ENCODE assay signal across 10 mouse cellular contexts in the genomic region with DNA sequence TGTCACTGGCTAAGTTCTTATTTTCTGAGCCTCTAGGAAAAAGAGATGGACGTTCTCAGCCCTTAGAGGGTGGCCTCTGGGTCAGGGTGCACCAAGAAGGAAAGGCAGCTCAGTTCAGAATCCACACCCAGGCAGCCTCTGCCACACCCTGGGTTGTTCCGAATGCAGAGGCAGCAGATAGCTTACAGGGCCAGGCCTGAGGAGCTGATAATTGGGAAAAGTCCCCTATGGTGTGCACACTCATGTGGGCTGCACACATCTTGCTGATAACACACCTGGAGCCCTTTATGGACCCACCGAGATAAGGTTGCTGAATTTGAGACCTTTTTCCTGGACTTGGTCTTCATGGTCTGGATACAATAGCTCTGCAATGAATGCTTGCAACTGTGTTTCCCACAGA. TPM values are rescaled to one million over a fixed set of nuclear protein-coding genes. Genes with fewer than 3 reads are reported as not detected.
DNase-seq lines count a peak whose midpoint lies in the region; ATAC-seq and TF ChIP-seq lines count a peak whose summit lies in the region.
"Had no signal": no experiment of that assay in that cellular context is flagged by ENCODE, and none has a peak within 500 bp of the region (broad histone marks: within the 10 kb centered on the region; RNA-seq: fewer than 3 reads in every experiment).

No protein-coding gene starts in this region.

- H3K9me3 ChIP-seq in hindbrain, postnatal 0 days (ENCODE audit: low read length), result no peaks in the 10 kb centered on the region
- H3K9me3 ChIP-seq in hindbrain, embryonic 13.5 days, result no peaks in the 10 kb centered on the region
- no peaks in the 10 kb centered on the region for H3K9me3 ChIP-seq in stomach, embryonic 14.5 days (ENCODE audit: control insufficient read depth, low read depth, low read length)
- H3K9me3 ChIP-seq: megakaryocyte, embryonic 14.5 days had no signal

- H3K4me1 ChIP-seq in hindbrain, postnatal 0 days (ENCODE audit: insufficient read depth, low read length), result no peaks in the 10 kb centered on the region
- H3K4me1 ChIP-seq in hindbrain, embryonic 13.5 days (replicated peaks), result peaks cover 5% of the 10 kb centered on the region
- H3K4me1 ChIP-seq in stomach, embryonic 14.5 days (ENCODE audit: control insufficient read depth, insufficient read depth, low read length), result no peaks in the 10 kb centered on the region

- no peak for TF ChIP-seq CTCF in hindbrain, postnatal 0 days (IDR thresholded peaks at IDR 0.05; ENCODE audit: low read depth)

- H3K36me3 ChIP-seq in hindbrain, postnatal 0 days (ENCODE audit: insufficient read depth, low read length), result no peaks in the 10 kb centered on the region
- no peaks in the 10 kb centered on the region for H3K36me3 ChIP-seq in hindbrain, embryonic 13.5 days
- H3K36me3 ChIP-seq in stomach, embryonic 14.5 days (ENCODE audit: control insufficient read depth, insufficient read depth, low read length), result no peaks in the 10 kb centered on the region

- WGBS in hindbrain, postnatal 0 days, result 87% methylated on average over 3 of the region's 3 CpGs
- WGBS in hindbrain, embryonic 13.5 days, result 67% methylated on average over 3 of the region's 3 CpGs
- WGBS in stomach, embryonic 14.5 days, result 60% methylated on average over 3 of the region's 3 CpGs

- no peak overlapping the region for H3K9ac ChIP-seq in hindbrain, postnatal 0 days (replicated peaks; ENCODE audit: low read length)
- no peak overlapping the region for H3K9ac ChIP-seq in hindbrain, embryonic 13.5 days
- H3K9ac ChIP-seq in stomach, embryonic 14.5 days (replicated peaks; ENCODE audit: low read depth, low read length), result no peak overlapping the region

- no peak overlapping the region for H3K4me2 ChIP-seq in hindbrain, postnatal 0 days (ENCODE audit: low read depth, low read length)
- no peak overlapping the region for H3K4me2 ChIP-seq in hindbrain, embryonic 13.5 days
- no peak overlapping the region for H3K4me2 ChIP-seq in stomach, embryonic 14.5 days (replicated peaks; ENCODE audit: low read depth, low read length)

- DNase-seq in hindbrain, postnatal 0 days (ENCODE audit: low spot score), result no peak
- DNase-seq in c-Kit-positive CD71-positive TER-119-positive erythroid progenitor cells, embryonic 14.5 days (ENCODE audit: low spot score), result peak; percentile 91
- peak; percentile 91 for DNase-seq in liver
- no peak for DNase-seq in ovary, adult 18-20 months (ENCODE audit: low spot score)
- no peak for DNase-seq in frontal cortex, postnatal 14 days (ENCODE audit: low spot score in 2 of 2)
- DNase-seq: adrenal gland, postnatal 36 days; kidney, postnatal 25 days had no signal

- no peaks in the 10 kb centered on the region for H3K27me3 ChIP-seq in hindbrain, postnatal 0 days (ENCODE audit: insufficient read depth, low read length)
- H3K27me3 ChIP-seq in hindbrain, embryonic 13.5 days, result peaks cover 5% of the 10 kb centered on the region; the same call in 1 of the 2 replicates
- no peaks in the 10 kb centered on the region for H3K27me3 ChIP-seq in stomach, embryonic 14.5 days (ENCODE audit: control insufficient read depth, insufficient read depth, low read length)

- ATAC-seq in hindbrain, postnatal 0 days, result 0 out of 2 replicates have a peak, but pooled peaks have one; percentile 29
- ATAC-seq in hindbrain, embryonic 13.5 days (ENCODE audit: low FRiP score), result no peak
- ATAC-seq in stomach, embryonic 14.5 days (ENCODE audit: insufficient number of reproducible peaks, insufficient read depth, low FRiP score, low read depth), result peak; percentile 91

- no peak overlapping the region for H3K4me3 ChIP-seq in hindbrain, postnatal 0 days (ENCODE audit: low read length)
- H3K4me3 ChIP-seq in hindbrain, embryonic 13.5 days, result no peak overlapping the region
- no peak overlapping the region for H3K4me3 ChIP-seq in stomach, embryonic 14.5 days (ENCODE audit: low read depth, low read length)
- H3K4me3 ChIP-seq: megakaryocyte, embryonic 14.5 days had no signal

- no peak overlapping the region for H3K27ac ChIP-seq in hindbrain, postnatal 0 days
- no peak overlapping the region for H3K27ac ChIP-seq in hindbrain, embryonic 13.5 days
- no peak overlapping the region for H3K27ac ChIP-seq in stomach, embryonic 14.5 days (ENCODE audit: low read length)

RNA-seq across cellular contexts. Expression of a gene that starts 9.5 kb away (rescaled TPM):
- 364 and 397 TPM in 2 replicates for total RNA-seq in hindbrain, postnatal 0 days (2014; rRNA removed)
- polyA plus RNA-seq in hindbrain, postnatal 0 days (2015; fragmentation: Nextera tagmentation; extraction: Ambion mirVana), result 291 and 316 TPM in 2 replicates
- polyA plus RNA-seq in hindbrain, embryonic 13.5 days (2015; fragmentation: Nextera tagmentation; extraction: Ambion mirVana), result 105 and 108 TPM in 2 replicates
- polyA plus RNA-seq in stomach, embryonic 14.5 days (2014; fragmentation: Nextera tagmentation; extraction: Ambion mirVana), result 144 and 153 TPM in 2 replicates

RNA-seq across cellular contexts. Expression of a gene that starts 34.4 kb away (rescaled TPM):
- total RNA-seq in hindbrain, postnatal 0 days (2014; rRNA removed), result 11.6 and 13.1 TPM in 2 replicates
- polyA plus RNA-seq in hindbrain, postnatal 0 days (2015; fragmentation: Nextera tagmentation; extraction: Ambion mirVana), result 42.9 and 44.2 TPM in 2 replicates
- polyA plus RNA-seq in hindbrain, embryonic 13.5 days (2015; fragmentation: Nextera tagmentation; extraction: Ambion mirVana), result 31.1 and 33.0 TPM in 2 replicates
- 53.2 and 54.2 TPM in 2 replicates for polyA plus RNA-seq in stomach, embryonic 14.5 days (2014; fragmentation: Nextera tagmentation; extraction: Ambion mirVana)

Comparison
In these comparisons a context has a peak if more than half of its experiments do, and no peak if none do; other contexts are left out.
1. DNase-seq: peak in c-Kit-positive CD71-positive TER-119-positive erythroid progenitor cells, embryonic 14.5 days (single experiment) and liver (single experiment); none in hindbrain, postnatal 0 days (single experiment), ovary, adult 18-20 months (single experiment) and frontal cortex, postnatal 14 days (0 of 2).